Mouse (Mus musculus): Measurements from ENCODE around the gene Spop. TPM values are rescaled to one million over a fixed set of nuclear protein-coding genes. Genes with fewer than 3 reads are reported as not detected.
A peak's percentile ranks its signal among the peaks of the same experiment; 100 is the strongest.

The Spop gene
- total RNA-seq, 1 experiment from 2014 or later: 144 TPM

GRCm38 (mm10) chr11:95417341-95417740, 3.5 kb downstream of the Spop start:
- DNase-seq: no peak

GRCm38 (mm10) chr11:95420880-95421435, 7.1 kb downstream of the Spop start:
- no peak for DNase-seq

GRCm38 (mm10) chr11:95423505-95423904, 9.6 kb downstream of the Spop start:
- no peak for DNase-seq

GRCm38 (mm10) chr11:95431344-95431743, 17.5 kb downstream of the Spop start:
- no peak for DNase-seq

- peak; percentile 35 for DNase-seq
Measured at GRCm38 (mm10) chr11:95432194-95432593, 18.3 kb downstream of the Spop start.

GRCm38 (mm10) chr11:95445371-95445770, 31.5 kb downstream of the Spop start:
- no peak for DNase-seq

GRCm38 (mm10) chr11:95446580-95447305, 32.9 kb downstream of the Spop start:
- no peak for DNase-seq

GRCm38 (mm10) chr11:95448346-95448745, 34.5 kb downstream of the Spop start:
- DNase-seq: no peak

- DNase-seq: no peak
Measured at GRCm38 (mm10) chr11:95455331-95455730, 41.5 kb downstream of the Spop start.

GRCm38 (mm10) chr11:95460872-95461271, 47.0 kb downstream of the Spop start:
- DNase-seq: no peak

- no peak for DNase-seq
Measured at GRCm38 (mm10) chr11:95462168-95462567, 48.3 kb downstream of the Spop start.

- DNase-seq: peak; percentile 46
Measured at GRCm38 (mm10) chr11:95467731-95468130, 53.9 kb downstream of the Spop start.

GRCm38 (mm10) chr11:95472942-95473341, 59.1 kb downstream of the Spop start:
- no peak for DNase-seq

GRCm38 (mm10) chr11:95473456-95473855, 59.6 kb downstream of the Spop start:
- DNase-seq: no peak

GRCm38 (mm10) chr11:95476323-95476722, 62.4 kb downstream of the Spop start:
- DNase-seq: no peak

- no peak for DNase-seq
Measured at GRCm38 (mm10) chr11:95479458-95479857, 65.6 kb downstream of the Spop start.

GRCm38 (mm10) chr11:95480662-95481061, 66.8 kb downstream of the Spop start:
- no peak for DNase-seq

- DNase-seq: no peak
Measured at GRCm38 (mm10) chr11:95485634-95486033, 71.8 kb downstream of the Spop start.

GRCm38 (mm10) chr11:95487237-95487636, 73.4 kb downstream of the Spop start:
- DNase-seq: no peak

- DNase-seq: peak; percentile 51
Measured at GRCm38 (mm10) chr11:95490104-95490503, 76.2 kb downstream of the Spop start.

- no peak for DNase-seq
Measured at GRCm38 (mm10) chr11:95492256-95492655, 78.4 kb downstream of the Spop start.

GRCm38 (mm10) chr11:95493010-95493409, 79.1 kb downstream of the Spop start:
- DNase-seq: no peak

GRCm38 (mm10) chr11:95493950-95494349, 80.1 kb downstream of the Spop start:
- DNase-seq: no peak

GRCm38 (mm10) chr11:95494374-95494773, 80.5 kb downstream of the Spop start:
- no peak for DNase-seq

All from adrenal gland, postnatal 25 days (tissue).